Mouse (Mus musculus) MEL (cell line): ENCODE data around the gene Med27. TPM values are rescaled to one million over a fixed set of nuclear protein-coding genes. Genes with fewer than 3 reads are reported as not detected.
"Not testable (repeated sequence)": the region's sequence is repeated elsewhere in the genome, so short reads cannot be mapped to it uniquely, and the experiment has no call there.

Source experiments
- DNase-seq: peaks from one replicate; pipeline ENCODE4 v3.0.0; 2011; ENCODE audit warnings: low read depth, low spot score
- H3K27ac ChIP-seq: 2 replicates; pipeline ENCODE4 v1.5.1; 2012; ENCODE audit warnings: low read depth, mild to moderate bottlenecking, control low read depth, low read length, moderate library complexity; ENCODE audit not compliant: control insufficient read depth
- H3K27me3 ChIP-seq, 2 experiments: fragments of 150-350 bp in 1 of 2; sonication (generic) in 1 of 2; 2 replicates each; pipeline ENCODE4 v1.6.1; 2012; ENCODE audit warnings: low read length in 2 of 2, mild to moderate bottlenecking in 2 of 2, improper control_type of control experiment in 1 of 2, moderate library complexity in 1 of 2; ENCODE audit not compliant: insufficient read depth in 2 of 2, control insufficient read depth in 1 of 2
- H3K36me3 ChIP-seq, 2 experiments: 2 replicates each; pipeline ENCODE4 v1.6.1; 2012 to 2014; ENCODE audit warnings: low read length in 2 of 2, improper control_type of control experiment in 1 of 2, inconsistent platforms in 1 of 2, mild to moderate bottlenecking in 1 of 2; ENCODE audit not compliant: insufficient read depth in 2 of 2, control insufficient read depth in 1 of 2
- H3K4me1 ChIP-seq, 2 experiments: fragments of 150-350 bp in 1 of 2; sonication (generic) in 1 of 2; 2 replicates each; pipeline ENCODE4 v1.6.1; 2012; ENCODE audit warnings: low read length in 2 of 2, improper control_type of control experiment in 1 of 2, mild to moderate bottlenecking in 1 of 2; ENCODE audit not compliant: insufficient read depth in 2 of 2, control insufficient read depth in 1 of 2
- H3K4me3 ChIP-seq, 2 experiments: fragments of 150-350 bp in 1 of 2; sonication (generic) in 1 of 2; 2 replicates each; pipeline ENCODE4 v1.5.1; 2012; ENCODE audit warnings: low read depth in 2 of 2, low read length in 2 of 2, mild to moderate bottlenecking in 2 of 2, moderate library complexity in 2 of 2, control low read depth in 1 of 2, improper control_type of control experiment in 1 of 2; ENCODE audit not compliant: control insufficient read depth in 1 of 2, insufficient read depth in 1 of 2
- H3K79me2 ChIP-seq: 2 replicates; pipeline ENCODE4 v1.6.1; 2012; ENCODE audit warnings: mild to moderate bottlenecking, low read length, moderate library complexity; ENCODE audit not compliant: control insufficient read depth, poor library complexity, insufficient read depth
- H3K9ac ChIP-seq: 2 replicates; pipeline ENCODE4 v1.6.1; 2012; ENCODE audit warnings: low read depth, mild to moderate bottlenecking, control low read depth, low read length, moderate library complexity; ENCODE audit not compliant: control insufficient read depth, poor library complexity, severe bottlenecking
- H3K9me3 ChIP-seq: fragments of 150-350 bp; sonication (generic); replicated peaks from 2 replicates; pipeline ENCODE4 v1.6.1; 2012; ENCODE audit warnings: mild to moderate bottlenecking, low read length, improper control_type of control experiment, moderate library complexity; ENCODE audit not compliant: insufficient read depth
- CHD1 ChIP-seq: IDR thresholded peaks from 2 replicates; pipeline ENCODE4 v1.6.1; 2012; ENCODE audit warnings: low read depth, mild to moderate bottlenecking, inconsistent platforms, low read length, improper control_type of control experiment
- CTCF ChIP-seq, 3 experiments: IDR thresholded peaks in 2 of 3; conservative IDR thresholded peaks in 1 of 3; 2 replicates each; pipeline ENCODE4 v1.5.1; 2011 to 2012; ENCODE audit warnings: low read length in 3 of 3, low read depth in 2 of 3, mild to moderate bottlenecking in 2 of 3, improper control_type of control experiment in 1 of 3, inconsistent platforms in 1 of 3, mixed read lengths in 1 of 3, moderate library complexity in 1 of 3; ENCODE audit not compliant: control insufficient read depth in 1 of 3, insufficient read depth in 1 of 3, poor library complexity in 1 of 3, severe bottlenecking in 1 of 3
- ELF1 ChIP-seq: IDR thresholded peaks from 2 replicates; pipeline ENCODE4 v1.6.1; 2014; ENCODE audit warnings: low read depth, mild to moderate bottlenecking, inconsistent platforms, low read length, improper control_type of control experiment, moderate library complexity
- HCFC1 ChIP-seq: IDR thresholded peaks from 2 replicates; pipeline ENCODE4 v1.6.1; 2012; ENCODE audit warnings: low read depth, mild to moderate bottlenecking, inconsistent platforms, low read length, improper control_type of control experiment, moderate library complexity
- KAT2A ChIP-seq: conservative IDR thresholded peaks from 2 replicates; pipeline ENCODE4 v1.6.1; 2012; ENCODE audit warnings: low read depth, low read length, improper control_type of control experiment, inconsistent platforms
- MAFK ChIP-seq: IDR thresholded peaks from 2 replicates; pipeline ENCODE4 v1.6.1; 2011; ENCODE audit warnings: low read depth, mild to moderate bottlenecking, low read length, improper control_type of control experiment, borderline replicate concordance
- MXI1 ChIP-seq: IDR thresholded peaks from 2 replicates; pipeline ENCODE4 v1.6.1; 2011; ENCODE audit warnings: mild to moderate bottlenecking, low read depth, low read length, improper control_type of control experiment
- MYB ChIP-seq: IDR thresholded peaks from 2 replicates; pipeline ENCODE4 v1.6.1; 2011; ENCODE audit warnings: mild to moderate bottlenecking, low read depth, low read length, improper control_type of control experiment
- MYC ChIP-seq: IDR thresholded peaks from 2 replicates; pipeline ENCODE4 v1.6.1; 2011; ENCODE audit warnings: low read depth, mild to moderate bottlenecking, low read length, improper control_type of control experiment, moderate library complexity
- NELFE ChIP-seq: IDR thresholded peaks from 2 replicates; pipeline ENCODE4 v1.6.1; 2011; ENCODE audit warnings: low read depth, low read length, improper control_type of control experiment
- NRF1 ChIP-seq: IDR thresholded peaks from 2 replicates; pipeline ENCODE4 v1.6.1; 2014; ENCODE audit warnings: low read depth, mild to moderate bottlenecking, inconsistent platforms, low read length, improper control_type of control experiment, moderate library complexity; ENCODE audit not compliant: poor library complexity, insufficient read depth, severe bottlenecking
- POLR2A ChIP-seq, 2 experiments: IDR thresholded peaks; 2 replicates each; pipeline ENCODE4 v1.6.1; 2011 to 2012; ENCODE audit warnings: low read length in 2 of 2, mild to moderate bottlenecking in 2 of 2, control low read depth in 1 of 2, improper control_type of control experiment in 1 of 2, low read depth in 1 of 2, moderate library complexity in 1 of 2; ENCODE audit not compliant: control insufficient read depth in 1 of 2, insufficient read depth in 1 of 2, poor library complexity in 1 of 2
- POLR2AphosphoS2 ChIP-seq: IDR thresholded peaks from 2 replicates; pipeline ENCODE4 v1.6.1; 2011; ENCODE audit warnings: low read length, improper control_type of control experiment
- POLR2AphosphoS5 ChIP-seq: IDR thresholded peaks from 2 replicates; pipeline ENCODE4 v1.6.1; 2012; ENCODE audit warnings: low read depth, borderline replicate concordance, mild to moderate bottlenecking, inconsistent platforms, low read length, moderate library complexity, mixed read lengths
- RAD21 ChIP-seq: IDR thresholded peaks from 2 replicates; pipeline ENCODE4 v1.6.1; 2011; ENCODE audit warnings: mild to moderate bottlenecking, low read depth, low read length, improper control_type of control experiment
- RCOR1 ChIP-seq: IDR thresholded peaks from 2 replicates; pipeline ENCODE4 v1.6.1; 2012; ENCODE audit warnings: low read depth, mild to moderate bottlenecking, inconsistent platforms, low read length, improper control_type of control experiment
- SIN3A ChIP-seq: IDR thresholded peaks from 2 replicates; pipeline ENCODE4 v1.6.1; 2012; ENCODE audit warnings: low read length, improper control_type of control experiment, inconsistent platforms
- TAL1 ChIP-seq: IDR thresholded peaks from 2 replicates; pipeline ENCODE4 v1.6.1; 2012; ENCODE audit warnings: mild to moderate bottlenecking, inconsistent platforms, low read length, moderate library complexity, mixed read lengths
- TBP ChIP-seq: IDR thresholded peaks from 2 replicates; pipeline ENCODE4 v1.8.0; 2011; ENCODE audit warnings: low read depth, low read length, improper control_type of control experiment
- USF2 ChIP-seq, 2 experiments: IDR thresholded peaks; 2 replicates each; pipeline ENCODE4 v1.6.1; 2011 to 2012; ENCODE audit warnings: improper control_type of control experiment in 2 of 2, low read length in 2 of 2, borderline replicate concordance in 1 of 2, inconsistent platforms in 1 of 2, low read depth in 1 of 2, mild to moderate bottlenecking in 1 of 2; ENCODE audit not compliant: insufficient read depth in 1 of 2
- ZC3H11A ChIP-seq: IDR thresholded peaks from 2 replicates; pipeline ENCODE4 v1.6.1; 2012; ENCODE audit warnings: low read depth, mild to moderate bottlenecking, inconsistent platforms, low read length, improper control_type of control experiment
- ZKSCAN1 ChIP-seq: IDR thresholded peaks from 2 replicates; pipeline ENCODE4 v1.6.1; 2012; ENCODE audit warnings: low read depth, mild to moderate bottlenecking, inconsistent platforms, low read length, improper control_type of control experiment, moderate library complexity
- polyA plus RNA-seq, 2 experiments: library from polyadenylated mRNA; stranded (reverse) in 1 of 2; unstranded in 1 of 2; fragments of >175 nt in 1 of 2; fragments of >200 nt in 1 of 2; gene quantifications; 2 replicates each; pipeline versions ENCODE4 v1.2.1 to v1.2.4; 2012; ENCODE audit warnings: low replicate concordance in 2 of 2, low read depth in 1 of 2; ENCODE audit not compliant: insufficient read length in 2 of 2, insufficient read depth in 1 of 2, missing spikeins in 1 of 2
- total RNA-seq: library from RNA; depleted of rRNA; stranded (reverse); fragments of 300-350 nt; gene quantifications from 2 replicates; pipeline ENCODE4 v1.2.3, GENCODE M21; 2012

Gene Med27
- total and polyA plus RNA-seq, 3 experiments, result 46.3 to 46.9 TPM; not detected in 1

GRCm38 (mm10) chr2:29525273-29525805 is 178.7 kb downstream of the Med27 start:
- no peaks in the 10 kb centered on the region for H3K4me1 ChIP-seq
- TF ChIP-seq HCFC1, result no peak
- no peak for TF ChIP-seq TBP
- TF ChIP-seq POLR2A (IDR thresholded peaks at IDR 0.05; ENCODE audit: control insufficient read depth in 1 of 2, insufficient read depth in 1 of 2, low read depth in 1 of 2, low read length in 2 of 2, poor library complexity in 1 of 2), result no peak
- no peak for TF ChIP-seq CHD1
- TF ChIP-seq CTCF (IDR thresholded peaks at IDR 0.05 in 2 of 3, conservative IDR thresholded peaks at IDR 0.05 in 1 of 3; ENCODE audit: control insufficient read depth in 1 of 3, insufficient read depth in 1 of 3, low read depth in 2 of 3, low read length in 3 of 3, poor library complexity in 1 of 3, severe bottlenecking in 1 of 3), result no peak
- no peak for TF ChIP-seq RAD21
- no peak for TF ChIP-seq ZC3H11A
- no peak for TF ChIP-seq MAFK
- TF ChIP-seq SIN3A, result no peak
- TF ChIP-seq KAT2A, result no peak
- no peak for TF ChIP-seq NRF1
- TF ChIP-seq ELF1, result no peak
- H3K9me3 ChIP-seq, result no peaks in the 10 kb centered on the region
- H3K27ac ChIP-seq, result no peak overlapping the region
- no peaks in the 10 kb centered on the region for H3K27me3 ChIP-seq
- no peak for DNase-seq
- H3K36me3 ChIP-seq, result no peaks in the 10 kb centered on the region
- H3K9ac ChIP-seq, result no peak overlapping the region
- no peak overlapping the region for H3K4me3 ChIP-seq
- no peaks in the 10 kb centered on the region for H3K79me2 ChIP-seq

GRCm38 (mm10) chr2:29526266-29526665 is 179.6 kb downstream of the Med27 start:
- no peaks in the 10 kb centered on the region for H3K4me1 ChIP-seq
- H3K36me3 ChIP-seq, result no peaks in the 10 kb centered on the region
- no peak for DNase-seq
- no peaks in the 10 kb centered on the region for H3K9me3 ChIP-seq
- H3K9ac ChIP-seq, result no peak overlapping the region
- H3K27ac ChIP-seq, result no peak overlapping the region
- H3K4me3 ChIP-seq, result no peak overlapping the region
- TF ChIP-seq ZC3H11A, result no peak
- TF ChIP-seq NRF1, result no peak
- TF ChIP-seq MXI1, result no peak
- no peak for TF ChIP-seq POLR2AphosphoS5
- no peak for TF ChIP-seq ZKSCAN1
- no peak for TF ChIP-seq NELFE
- TF ChIP-seq TAL1, result no peak
- no peak for TF ChIP-seq MYB
- no peak for TF ChIP-seq RAD21
- no peak for TF ChIP-seq HCFC1
- TF ChIP-seq MYC, result no peak
- TF ChIP-seq CTCF (IDR thresholded peaks at IDR 0.05 in 2 of 3, conservative IDR thresholded peaks at IDR 0.05 in 1 of 3; ENCODE audit: control insufficient read depth in 1 of 3, insufficient read depth in 1 of 3, low read depth in 2 of 3, low read length in 3 of 3, poor library complexity in 1 of 3, severe bottlenecking in 1 of 3), result no peak
- no peak for TF ChIP-seq RCOR1
- TF ChIP-seq TBP, result no peak
- TF ChIP-seq USF2 (IDR thresholded peaks at IDR 0.05; ENCODE audit: borderline replicate concordance in 1 of 2, insufficient read depth in 1 of 2, low read depth in 1 of 2, low read length in 2 of 2), result no peak
- TF ChIP-seq POLR2AphosphoS2, result no peak
- no peaks in the 10 kb centered on the region for H3K79me2 ChIP-seq
- H3K27me3 ChIP-seq, result no peaks in the 10 kb centered on the region

GRCm38 (mm10) chr2:29527480-29527879 is 180.9 kb downstream of the Med27 start:
- not testable (repeated sequence) for H3K9me3 ChIP-seq, H3K4me3 ChIP-seq, DNase-seq, H3K9ac ChIP-seq, H3K4me1 ChIP-seq, H3K36me3 ChIP-seq, H3K79me2 ChIP-seq, H3K27ac ChIP-seq, H3K27me3 ChIP-seq
